20 mouse cellular contexts compared by ENCODE assay signal in genomic region chr11:90243300-90243699, GRCm38 (mm10). TPM values are rescaled to one million over a fixed set of nuclear protein-coding genes. Genes with fewer than 3 reads are reported as not detected.
DNase-seq lines count a peak whose midpoint lies in the region; ATAC-seq and TF ChIP-seq lines count a peak whose summit lies in the region.
"Had no signal": no experiment of that assay in that cellular context is flagged by ENCODE, and none has a peak within 500 bp of the region (broad histone marks: within the 10 kb centered on the region; RNA-seq: fewer than 3 reads in every experiment).

No protein-coding gene starts in this region.

- ATAC-seq in frontal cortex, adult (ENCODE audit: low TSS enrichment), result peak; percentile 86
- ATAC-seq: activated CD4-positive, CD25-positive, alpha-beta regulatory T cell, adult 4 months; CD4-positive, CD25-positive, alpha-beta regulatory T cell, adult 4 months; Patski had no signal

- no peak for TF ChIP-seq CTCF in left cerebral cortex, adult 2 months (IDR thresholded peaks at IDR 0.05)

- DNase-seq in frontal cortex, postnatal 14 days (ENCODE audit: low spot score in 2 of 2), result no peak
- DNase-seq in left cerebral cortex, adult 2 months (ENCODE audit: extremely low spot score in 1 of 2, low spot score in 2 of 2), result no peak
- DNase-seq in left cerebral cortex, postnatal 10 days (ENCODE audit: extremely low spot score in 1 of 2, low spot score in 2 of 2), result no peak
- DNase-seq in brain, adult 2 months (ENCODE audit: low read depth, low spot score), result peak; percentile 41
- no peak for DNase-seq in thymus, postnatal 4 days
- DNase-seq: adrenal gland, adult 2 months; adrenal gland, adult 8-10 months; adrenal gland, postnatal 10 days; adrenal gland, postnatal 14 days; adrenal gland, postnatal 25 days; adrenal gland, postnatal 36 days; B cell, adult 2 months; cerebellum, adult 11 months; cerebellum, adult 11-12 months; cerebellum, adult 18-20 months; cerebellum, adult 2 months had no signal

- H3K27ac ChIP-seq in left cerebral cortex, adult 2 months, result 0 out of 2 replicates have a peak overlapping the region, but pooled peaks have one; percentile 29

- no peak overlapping the region for H3K4me3 ChIP-seq in left cerebral cortex, adult 2 months

- intact Hi-C loops in left cerebral cortex, adult 2 months (cut with DNase I), result no loop called here
- intact Hi-C loops in left cerebral cortex, postnatal 10 days (cut with DNase I), result no loop called here

RNA-seq across cellular contexts. Expression of gene Mmd, which starts 6.0 kb away (rescaled TPM):
- 100 to 1,000 TPM; 222 to 227 TPM for total RNA-seq in left cerebral cortex, adult 2 months (2021)
- total RNA-seq in left cerebral cortex, postnatal 10 days (2021), result 100 to 1,000 TPM; 222 to 235 TPM

RNA-seq across cellular contexts. Expression of gene Gm45716, which starts 55.8 kb away (rescaled TPM):
- 1 to 10 TPM; 3.8 to 5.3 TPM for total RNA-seq in left cerebral cortex, adult 2 months (2021)
- total RNA-seq in left cerebral cortex, postnatal 10 days (2021), result 1 to 10 TPM; 3.7 to 5.0 TPM
